Mouse (Mus musculus): ENCODE data around the gene Il20ra.

The Il20ra gene

DNA sequence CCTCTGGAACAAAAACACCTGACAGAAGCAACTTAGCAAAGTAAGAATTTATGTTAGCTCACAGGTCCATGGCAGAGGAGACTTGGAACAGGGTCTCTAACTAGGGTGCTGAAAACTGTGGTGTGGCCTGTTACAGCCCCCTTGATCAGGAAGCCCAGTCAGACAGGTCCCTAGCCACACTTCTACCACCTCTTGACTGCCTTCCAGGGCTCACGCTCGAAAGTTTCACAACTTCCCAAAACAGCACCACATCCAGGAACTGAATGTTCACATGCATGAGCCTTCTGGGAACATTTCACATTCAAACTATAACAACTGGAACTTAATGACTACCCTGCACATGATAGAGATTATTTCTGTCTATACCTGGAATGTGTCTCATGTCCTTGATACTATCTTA lies 53.1 kb downstream of the Il20ra start:
- DNase-seq (ENCODE audit: low spot score), result no peak

DNA sequence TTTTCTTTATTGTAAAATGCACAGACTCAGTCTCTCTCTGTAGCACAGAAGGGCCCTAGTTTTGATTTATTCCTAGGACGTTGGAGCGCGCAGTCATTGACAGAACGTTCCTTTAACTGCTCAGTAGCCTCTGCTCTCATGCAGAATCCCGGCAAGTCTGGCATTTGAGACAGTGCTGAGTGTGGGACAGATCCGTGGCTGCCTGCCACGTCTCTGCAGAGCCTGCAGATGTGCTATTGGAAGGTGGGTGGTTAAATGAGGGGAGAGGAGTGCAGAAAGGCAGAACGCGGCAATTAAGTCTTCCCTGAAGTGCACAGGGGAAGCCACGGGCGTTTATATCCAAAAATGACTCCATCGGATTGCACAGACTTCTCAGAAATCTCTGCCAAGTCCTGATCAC lies 66.7 kb downstream of the Il20ra start:
- no peak for DNase-seq (ENCODE audit: low spot score)

DNA sequence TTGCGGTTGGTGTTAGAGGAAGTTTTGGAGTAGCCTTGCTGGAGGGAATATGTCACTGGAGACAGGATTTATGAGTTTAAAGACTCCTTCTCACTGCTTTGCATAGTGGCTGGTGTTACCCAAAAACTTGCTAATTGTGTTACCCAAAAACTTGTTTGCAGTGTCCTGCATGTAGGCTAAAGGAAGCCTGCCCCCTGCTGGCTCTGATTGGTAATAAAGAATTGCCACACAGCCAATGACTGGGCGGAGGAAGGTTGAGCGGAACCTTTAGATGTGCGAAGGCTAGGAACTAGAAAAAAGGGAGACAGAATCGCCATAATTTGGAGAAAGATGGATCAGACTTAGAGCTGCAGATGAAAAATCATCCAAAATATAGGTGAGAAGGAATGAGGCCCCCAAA lies 69.0 kb downstream of the Il20ra start:
- peak; percentile 17 for DNase-seq (ENCODE audit: low spot score)

DNA sequence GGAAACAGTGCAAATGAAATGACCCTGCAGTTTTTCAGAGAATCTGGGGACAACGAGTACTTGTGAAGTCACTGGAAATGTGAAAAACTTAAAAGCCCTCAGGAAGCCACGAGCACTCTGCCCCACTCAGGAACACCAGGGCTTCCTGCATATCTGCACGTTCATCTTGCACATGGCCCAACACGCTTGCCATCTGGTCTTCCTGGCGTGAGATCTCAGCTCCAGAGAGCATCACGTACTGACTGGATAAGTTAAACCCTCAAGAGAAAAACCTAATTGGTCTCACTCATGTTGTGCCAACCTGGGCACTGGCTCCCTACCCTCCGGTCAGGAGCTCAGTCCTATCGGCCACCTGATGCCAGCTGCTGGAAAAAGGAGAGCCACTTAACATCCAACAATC lies 82.6 kb downstream of the Il20ra start:
- DNase-seq (ENCODE audit: low spot score), result no peak

DNA sequence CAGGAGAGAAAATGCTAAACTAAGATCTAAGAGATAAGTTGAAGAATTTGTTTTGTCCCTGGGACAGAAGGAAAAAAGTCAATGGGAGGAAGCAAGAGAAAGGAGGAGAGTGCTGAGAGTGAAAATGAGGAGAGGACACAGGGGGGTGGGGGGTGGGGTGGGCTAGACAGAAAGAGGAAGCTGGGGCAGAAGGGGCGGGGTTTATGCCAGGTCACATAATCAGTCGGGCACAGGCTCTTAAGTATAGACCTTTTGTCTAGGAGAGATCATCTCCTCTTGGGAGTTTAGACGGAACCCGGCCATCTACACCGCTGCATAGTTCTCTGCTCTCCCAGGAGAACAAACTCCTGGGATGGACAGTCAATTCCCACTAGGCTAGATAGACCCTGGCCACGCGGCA lies 90.6 kb downstream of the Il20ra start:
- no peak for DNase-seq (ENCODE audit: low spot score)

DNA sequence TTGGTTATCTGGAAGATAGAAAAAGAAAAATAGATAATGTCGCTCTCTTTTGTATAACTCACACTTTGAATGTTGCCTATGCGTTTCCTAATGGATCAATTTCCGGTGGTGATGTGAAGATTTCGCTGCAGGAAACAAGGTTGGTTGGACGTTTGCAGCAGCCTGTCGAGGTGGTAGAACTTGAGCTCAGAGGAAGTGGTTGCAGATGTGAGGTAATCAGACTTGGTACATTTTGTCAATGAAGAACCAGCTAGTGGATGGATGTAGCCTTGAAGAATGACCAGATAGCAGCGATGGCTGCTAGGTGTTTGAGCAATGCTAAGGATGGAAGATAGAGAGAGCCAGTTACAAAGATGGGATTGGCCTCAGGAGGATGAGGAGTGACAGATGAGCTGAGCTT lies 92.4 kb downstream of the Il20ra start:
- DNase-seq (ENCODE audit: low spot score), result no peak

Measured in c-Kit-positive CD71-positive TER-119-positive erythroid progenitor cells, embryonic 14.5 days (primary cell).